Mouse (Mus musculus) urinary bladder, postnatal 25 days (tissue): ENCODE results near the gene Fat2.

Source experiments
- DNase-seq: peaks from one replicate; pipeline ENCODE4 v3.0.0; 2022; ENCODE audit warnings: low spot score

The Fat2 gene

GRCm38 (mm10) chr11:55336101-55336891 is at the start of gene Fat2:
TSS of gene Fat2 (minus strand) at chr11:55336564.
- no peak for DNase-seq

GRCm38 (mm10) chr11:55383463-55384045 is 47.2 kb upstream of the Fat2 start:
- no peak for DNase-seq

GRCm38 (mm10) chr11:55380908-55381307 is 44.5 kb upstream of the Fat2 start:
- no peak for DNase-seq

- DNase-seq: no peak
Observed at GRCm38 (mm10) chr11:55378371-55378770, 42.0 kb upstream of the Fat2 start.

- DNase-seq: no peak
Observed at GRCm38 (mm10) chr11:55373838-55374237, 37.5 kb upstream of the Fat2 start.

- no peak for DNase-seq
Observed at GRCm38 (mm10) chr11:55373373-55373772, 37.0 kb upstream of the Fat2 start.

GRCm38 (mm10) chr11:55372001-55372400 is 35.6 kb upstream of the Fat2 start:
- DNase-seq: no peak

- DNase-seq: no peak
Observed at GRCm38 (mm10) chr11:55369093-55369471, 32.7 kb upstream of the Fat2 start.

GRCm38 (mm10) chr11:55368388-55369092 is 32.2 kb upstream of the Fat2 start:
- DNase-seq: no peak

GRCm38 (mm10) chr11:55367783-55368182 is 31.4 kb upstream of the Fat2 start:
- no peak for DNase-seq

GRCm38 (mm10) chr11:55365840-55366239 is 29.5 kb upstream of the Fat2 start:
- no peak for DNase-seq

- DNase-seq: no peak
Observed at GRCm38 (mm10) chr11:55365242-55365641, 28.9 kb upstream of the Fat2 start.

GRCm38 (mm10) chr11:55364662-55365061 is 28.3 kb upstream of the Fat2 start:
- no peak for DNase-seq

- DNase-seq: no peak
Observed at GRCm38 (mm10) chr11:55358094-55358783, 21.9 kb upstream of the Fat2 start.

- DNase-seq: no peak
Observed at GRCm38 (mm10) chr11:55356846-55357245, 20.5 kb upstream of the Fat2 start.

GRCm38 (mm10) chr11:55341961-55342371 is 5.6 kb upstream of the Fat2 start:
- DNase-seq: no peak

- no peak for DNase-seq
Observed at GRCm38 (mm10) chr11:55340789-55341188, 4.4 kb upstream of the Fat2 start.

- no peak for DNase-seq
Observed at GRCm38 (mm10) chr11:55337032-55337769, 837 bp upstream of the Fat2 start.

GRCm38 (mm10) chr11:55335314-55336076 is 869 bp downstream of the Fat2 start:
- no peak for DNase-seq

GRCm38 (mm10) chr11:55334545-55334944 is 1.8 kb downstream of the Fat2 start:
- no peak for DNase-seq

GRCm38 (mm10) chr11:55334063-55334462 is 2.3 kb downstream of the Fat2 start:
- no peak for DNase-seq
